Mouse (Mus musculus) limb, embryonic 13.5 days (tissue): ENCODE results near the gene Plcl1. TPM values are rescaled to one million over a fixed set of nuclear protein-coding genes. Genes with fewer than 3 reads are reported as not detected.

ENCODE experiments used
- ATAC-seq: fragments of 200-750 bp; cut with Nextera tagmentation; 2 replicates; pipeline ENCODE4 v1.8.0; 2017; ENCODE audit warnings: low read depth, moderate number of reproducible peaks, moderate TSS enrichment; ENCODE audit not compliant: low FRiP score
- H3K27ac ChIP-seq: fragments of 300-500 bp; sonication (generic); 2 replicates; pipeline ENCODE4 v1.5.1; 2015; ENCODE audit warnings: inconsistent platforms, mild to moderate bottlenecking, moderate library complexity
- H3K27me3 ChIP-seq: fragments of 300-500 bp; sonication (generic); 2 replicates; pipeline ENCODE4 v1.6.1; 2015; ENCODE audit warnings: mild to moderate bottlenecking, inconsistent platforms
- H3K36me3 ChIP-seq: fragments of 300-500 bp; sonication (generic); 2 replicates; pipeline ENCODE4 v1.6.1; 2015; ENCODE audit warnings: inconsistent platforms, mild to moderate bottlenecking, moderate library complexity
- H3K4me1 ChIP-seq: fragments of 300-500 bp; sonication (generic); 2 replicates; pipeline ENCODE4 v1.6.1; 2015; ENCODE audit warnings: inconsistent platforms
- H3K4me2 ChIP-seq: fragments of 300-500 bp; sonication (generic); replicated peaks from 2 replicates; pipeline ENCODE4 v1.6.1; 2015; ENCODE audit warnings: inconsistent platforms, mild to moderate bottlenecking, moderate library complexity
- H3K4me3 ChIP-seq: fragments of 300-500 bp; sonication (generic); 2 replicates; pipeline ENCODE4 v1.5.1; 2015; ENCODE audit warnings: moderate library complexity, mild to moderate bottlenecking, inconsistent platforms
- H3K9ac ChIP-seq: fragments of 300-500 bp; sonication (generic); 2 replicates; pipeline ENCODE4 v1.6.1; 2015; ENCODE audit warnings: mild to moderate bottlenecking, inconsistent platforms
- H3K9me3 ChIP-seq: fragments of 300-500 bp; sonication (generic); 2 replicates; pipeline ENCODE4 v1.6.1; 2016; ENCODE audit warnings: inconsistent platforms
- WGBS: fragments of 180-500 bp; shearing (Covaris S2); methylation state at CpG from one replicate; pipeline ENCODE4 v1.1.7; 2015; 5-methylcytosine and 5-hydroxymethylcytosine counted together
- polyA plus RNA-seq: library from polyadenylated mRNA; unstranded; fragments of >200 nt; fragmentation: Nextera tagmentation; extraction: Ambion mirVana; gene quantifications from 2 replicates; pipeline ENCODE4 v1.2.1, GENCODE M21; 2015

The Plcl1 gene
- polyA plus RNA-seq, 1 experiment from 2014 or later, result 1.3 TPM

- Histone ChIP-seq H3K9me3 (no peaks in the 10 kb centered on the region), H3K27ac (no peak overlapping the region), H3K4me3 (no peak overlapping the region), H3K36me3 (no peaks in the 10 kb centered on the region), H3K4me2 (no peak overlapping the region), H3K27me3 (peaks cover 18% of the 10 kb centered on the region), H3K9ac (no peak overlapping the region), H3K4me1 (peaks cover 9% of the 10 kb centered on the region; the same call in 1 of the 2 replicates)
- WGBS, result 79% methylated on average over 2 of the region's 2 CpGs
- no peak for ATAC-seq
These were observed 4.9 kb downstream of the Plcl1 start for GRCm38 (mm10) chr1:55410670-55411069.

GRCm38 (mm10) chr1:55411079-55411478, 5.4 kb downstream of the Plcl1 start:
- Histone ChIP-seq H3K27me3 (peaks cover 18% of the 10 kb centered on the region), H3K4me1 (peaks cover 9% of the 10 kb centered on the region; the same call in 1 of the 2 replicates), H3K9me3 (no peaks in the 10 kb centered on the region), H3K9ac (no peak overlapping the region), H3K4me2 (no peak overlapping the region), H3K4me3 (no peak overlapping the region), H3K27ac (no peak overlapping the region), H3K36me3 (no peaks in the 10 kb centered on the region)
- ATAC-seq, result no peak
- 71% methylated on average over 2 of the region's 2 CpGs for WGBS

GRCm38 (mm10) chr1:55412569-55412968, 6.8 kb downstream of the Plcl1 start:
- H3K9me3 ChIP-seq, result no peaks in the 10 kb centered on the region
- no peaks in the 10 kb centered on the region for H3K36me3 ChIP-seq
- H3K4me1 ChIP-seq, result peaks cover 3% of the 10 kb centered on the region; the same call in 1 of the 2 replicates
- H3K27me3 ChIP-seq, result peaks cover 8% of the 10 kb centered on the region
- H3K27ac ChIP-seq, result no peak overlapping the region
- ATAC-seq, result no peak
- WGBS, result 28% methylated on average over 6 of the region's 6 CpGs
- H3K4me2 ChIP-seq, result no peak overlapping the region
- H3K9ac ChIP-seq, result no peak overlapping the region
- no peak overlapping the region for H3K4me3 ChIP-seq

- Histone ChIP-seq H3K4me3 (no peak overlapping the region), H3K27ac (no peak overlapping the region), H3K36me3 (no peaks in the 10 kb centered on the region), H3K27me3 (peaks cover under 1% of the 10 kb centered on the region; the same call in 1 of the 2 replicates), H3K9me3 (no peaks in the 10 kb centered on the region), H3K9ac (no peak overlapping the region), H3K4me1 (peaks cover 3% of the 10 kb centered on the region; the same call in 1 of the 2 replicates), H3K4me2 (no peak overlapping the region)
- ATAC-seq, result no peak
- 73% methylated on average over 1 of the region's 1 CpGs for WGBS
These were observed 7.8 kb downstream of the Plcl1 start for GRCm38 (mm10) chr1:55413534-55413933.

GRCm38 (mm10) chr1:55418968-55419367, 13.2 kb downstream of the Plcl1 start:
- WGBS, result 90% methylated on average over 3 of the region's 3 CpGs
- ATAC-seq, result no peak
- Histone ChIP-seq H3K9me3 (no peaks in the 10 kb centered on the region), H3K4me1 (no peaks in the 10 kb centered on the region), H3K9ac (no peak overlapping the region), H3K27me3 (no peaks in the 10 kb centered on the region), H3K4me2 (no peak overlapping the region), H3K27ac (no peak overlapping the region), H3K4me3 (no peak overlapping the region), H3K36me3 (no peaks in the 10 kb centered on the region)

GRCm38 (mm10) chr1:55427607-55428006, 21.9 kb downstream of the Plcl1 start:
- no peak for ATAC-seq
- no peaks in the 10 kb centered on the region for H3K36me3 ChIP-seq
- no peaks in the 10 kb centered on the region for H3K4me1 ChIP-seq
- no peak overlapping the region for H3K9ac ChIP-seq
- H3K4me2 ChIP-seq, result no peak overlapping the region
- no peak overlapping the region for H3K4me3 ChIP-seq
- H3K27ac ChIP-seq, result no peak overlapping the region
- no peaks in the 10 kb centered on the region for H3K9me3 ChIP-seq
- WGBS, result 71% methylated on average over 2 of the region's 2 CpGs
- no peaks in the 10 kb centered on the region for H3K27me3 ChIP-seq

GRCm38 (mm10) chr1:55429051-55429450, 23.3 kb downstream of the Plcl1 start:
- H3K4me1 ChIP-seq, result no peaks in the 10 kb centered on the region
- H3K9ac ChIP-seq, result no peak overlapping the region
- ATAC-seq, result no peak
- no peaks in the 10 kb centered on the region for H3K9me3 ChIP-seq
- H3K36me3 ChIP-seq, result no peaks in the 10 kb centered on the region
- no peak overlapping the region for H3K4me3 ChIP-seq
- H3K4me2 ChIP-seq, result no peak overlapping the region
- WGBS, result 90% methylated on average over 2 of the region's 2 CpGs
- H3K27me3 ChIP-seq, result no peaks in the 10 kb centered on the region
- H3K27ac ChIP-seq, result no peak overlapping the region

- Histone ChIP-seq H3K36me3 (no peaks in the 10 kb centered on the region), H3K4me1 (peaks cover 3% of the 10 kb centered on the region; the same call in 1 of the 2 replicates), H3K27me3 (no peaks in the 10 kb centered on the region), H3K9me3 (no peaks in the 10 kb centered on the region), H3K4me3 (no peak overlapping the region), H3K9ac (no peak overlapping the region), H3K27ac (no peak overlapping the region), H3K4me2 (no peak overlapping the region)
- ATAC-seq, result no peak
- WGBS, result 98% methylated on average over 1 of the region's 1 CpGs
These were observed 24.0 kb downstream of the Plcl1 start for GRCm38 (mm10) chr1:55429708-55430107.

- Histone ChIP-seq H3K4me2 (no peak overlapping the region), H3K36me3 (no peaks in the 10 kb centered on the region), H3K27ac (no peak overlapping the region), H3K9me3 (no peaks in the 10 kb centered on the region), H3K9ac (no peak overlapping the region), H3K4me3 (no peak overlapping the region), H3K27me3 (no peaks in the 10 kb centered on the region), H3K4me1 (peaks cover 4% of the 10 kb centered on the region; the same call in 1 of the 2 replicates)
- no peak for ATAC-seq
- 92% methylated on average over 3 of the region's 3 CpGs for WGBS
These were observed 24.9 kb downstream of the Plcl1 start for GRCm38 (mm10) chr1:55430587-55430986.

- Histone ChIP-seq H3K27ac (no peak overlapping the region), H3K4me3 (no peak overlapping the region), H3K4me1 (peaks cover 4% of the 10 kb centered on the region; the same call in 1 of the 2 replicates), H3K9me3 (no peaks in the 10 kb centered on the region), H3K36me3 (no peaks in the 10 kb centered on the region), H3K4me2 (no peak overlapping the region), H3K9ac (no peak overlapping the region), H3K27me3 (no peaks in the 10 kb centered on the region)
- no peak for ATAC-seq
- WGBS, result 83% methylated on average over 5 of the region's 5 CpGs
These were observed 30.9 kb downstream of the Plcl1 start for GRCm38 (mm10) chr1:55436589-55436988.

- H3K4me2 ChIP-seq, result no peak overlapping the region
- no peaks in the 10 kb centered on the region for H3K27me3 ChIP-seq
- 76% methylated on average over 8 of the region's 8 CpGs for WGBS
- H3K9ac ChIP-seq, result no peak overlapping the region
- H3K27ac ChIP-seq, result no peak overlapping the region
- no peak overlapping the region for H3K4me3 ChIP-seq
- ATAC-seq, result no peak
- H3K4me1 ChIP-seq, result peaks cover 4% of the 10 kb centered on the region; the same call in 1 of the 2 replicates
- H3K9me3 ChIP-seq, result no peaks in the 10 kb centered on the region
- no peaks in the 10 kb centered on the region for H3K36me3 ChIP-seq
These were observed 31.4 kb downstream of the Plcl1 start for GRCm38 (mm10) chr1:55437095-55437494.

- no peak overlapping the region for H3K4me3 ChIP-seq
- no peak for ATAC-seq
- H3K9ac ChIP-seq, result no peak overlapping the region
- H3K27me3 ChIP-seq, result no peaks in the 10 kb centered on the region
- H3K27ac ChIP-seq, result no peak overlapping the region
- H3K4me1 ChIP-seq, result peaks cover 4% of the 10 kb centered on the region; the same call in 1 of the 2 replicates
- 84% methylated on average over 4 of the region's 4 CpGs for WGBS
- no peak overlapping the region for H3K4me2 ChIP-seq
- H3K36me3 ChIP-seq, result no peaks in the 10 kb centered on the region
- H3K9me3 ChIP-seq, result no peaks in the 10 kb centered on the region
These were observed 32.9 kb downstream of the Plcl1 start for GRCm38 (mm10) chr1:55438617-55439016.

- WGBS, result 80% methylated on average over 6 of the region's 6 CpGs
- Histone ChIP-seq H3K9me3 (no peaks in the 10 kb centered on the region), H3K27ac (no peak overlapping the region), H3K4me2 (no peak overlapping the region), H3K9ac (no peak overlapping the region), H3K4me1 (no peaks in the 10 kb centered on the region), H3K27me3 (no peaks in the 10 kb centered on the region), H3K4me3 (no peak overlapping the region), H3K36me3 (no peaks in the 10 kb centered on the region)
- no peak for ATAC-seq
These were observed 39.4 kb downstream of the Plcl1 start for GRCm38 (mm10) chr1:55445043-55445688.
